Mouse (Mus musculus) stomach, embryonic 16.5 days (tissue): ENCODE measurements around the gene Capn12. TPM values are rescaled to one million over a fixed set of nuclear protein-coding genes. Genes with fewer than 3 reads are reported as not detected.
A peak's percentile ranks its signal among the peaks of the same experiment; 100 is the strongest.

ENCODE experiments used
- ATAC-seq: fragments of 200-750 bp; cut with Nextera tagmentation; 2 replicates; pipeline ENCODE4 v1.8.0; 2017; ENCODE audit warnings: moderate number of reproducible peaks, moderate TSS enrichment; ENCODE audit not compliant: insufficient read depth, low FRiP score
- H3K27ac ChIP-seq: fragments of 300-500 bp; sonication (generic); 2 replicates; pipeline ENCODE4 v1.5.1; 2014; ENCODE audit warnings: low read length
- H3K27me3 ChIP-seq: fragments of 300-500 bp; sonication (generic); 2 replicates; pipeline ENCODE4 v1.6.1; 2014; ENCODE audit warnings: low read length, control low read depth, mixed read lengths; ENCODE audit not compliant: control insufficient read depth, insufficient read depth
- H3K36me3 ChIP-seq: fragments of 300-500 bp; sonication (generic); 2 replicates; pipeline ENCODE4 v1.6.1; 2014; ENCODE audit warnings: low read length; ENCODE audit not compliant: control insufficient read depth, insufficient read depth
- H3K4me1 ChIP-seq: fragments of 300-500 bp; sonication (generic); 2 replicates; pipeline ENCODE4 v1.6.1; 2014; ENCODE audit warnings: low read length, control low read depth, mixed read lengths; ENCODE audit not compliant: control insufficient read depth, insufficient read depth
- H3K4me2 ChIP-seq: fragments of 300-500 bp; sonication (generic); 2 replicates; pipeline ENCODE4 v1.6.1; 2014; ENCODE audit warnings: low read depth, low read length, mixed read lengths
- H3K4me3 ChIP-seq: fragments of 300-500 bp; sonication (generic); replicated peaks from 2 replicates; pipeline ENCODE4 v1.5.1; 2014; ENCODE audit warnings: mild to moderate bottlenecking, low read length
- H3K9ac ChIP-seq: fragments of 300-500 bp; sonication (generic); 2 replicates; pipeline ENCODE4 v1.6.1; 2014; ENCODE audit warnings: low read length
- H3K9me3 ChIP-seq: fragments of 300-500 bp; sonication (generic); replicated peaks from 2 replicates; pipeline ENCODE4 v1.6.1; 2016; ENCODE audit warnings: low read length, control low read depth; ENCODE audit not compliant: control insufficient read depth
- WGBS: fragments of 180-500 bp; shearing (Covaris S2); extraction: QIAGEN DNeasy Blood & Tissue Kit; methylation state at CpG from one replicate; pipeline ENCODE4 v1.1.7; 2014; 5-methylcytosine and 5-hydroxymethylcytosine counted together
- polyA plus RNA-seq: library from polyadenylated mRNA; unstranded; fragments of >200 nt; fragmentation: Nextera tagmentation; extraction: Ambion mirVana; gene quantifications from 2 replicates; pipeline ENCODE4 v1.2.1, GENCODE M21; 2015

Capn12 gene
- polyA plus RNA-seq, 1 experiment from 2014 or later, result 0.59 TPM

DNA sequence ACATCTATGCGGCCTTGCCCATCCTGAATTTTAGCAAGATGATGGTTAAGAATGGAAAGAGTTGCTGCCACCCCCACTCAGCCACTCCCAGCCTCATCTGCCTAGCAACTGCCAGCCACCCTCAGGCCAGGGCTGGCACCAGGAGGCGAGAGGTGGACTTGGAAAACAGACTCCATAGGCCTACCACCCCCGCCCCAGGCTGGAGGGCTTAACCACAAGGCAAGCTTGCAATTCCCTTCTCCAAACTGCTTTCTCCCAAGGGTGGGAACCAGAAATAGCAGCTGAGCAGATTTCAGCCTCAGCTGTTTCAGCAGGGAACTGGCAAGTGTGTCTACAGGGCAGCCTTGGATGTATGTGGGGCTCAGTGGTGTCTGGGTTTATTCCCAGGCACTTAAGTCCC lies 21.6 kb downstream of the Capn12 start:
- no peaks in the 10 kb centered on the region for H3K9me3 ChIP-seq
- H3K4me1 ChIP-seq, result no peaks in the 10 kb centered on the region
- no peak overlapping the region for H3K4me3 ChIP-seq
- H3K9ac ChIP-seq, result no peak overlapping the region
- H3K27ac ChIP-seq, result no peak overlapping the region
- no peak overlapping the region for H3K4me2 ChIP-seq
- WGBS, result 92% methylated on average over 3 of the region's 3 CpGs
- H3K36me3 ChIP-seq, result peaks cover 68% of the 10 kb centered on the region
- no peaks in the 10 kb centered on the region for H3K27me3 ChIP-seq
- ATAC-seq, result no peak

DNA sequence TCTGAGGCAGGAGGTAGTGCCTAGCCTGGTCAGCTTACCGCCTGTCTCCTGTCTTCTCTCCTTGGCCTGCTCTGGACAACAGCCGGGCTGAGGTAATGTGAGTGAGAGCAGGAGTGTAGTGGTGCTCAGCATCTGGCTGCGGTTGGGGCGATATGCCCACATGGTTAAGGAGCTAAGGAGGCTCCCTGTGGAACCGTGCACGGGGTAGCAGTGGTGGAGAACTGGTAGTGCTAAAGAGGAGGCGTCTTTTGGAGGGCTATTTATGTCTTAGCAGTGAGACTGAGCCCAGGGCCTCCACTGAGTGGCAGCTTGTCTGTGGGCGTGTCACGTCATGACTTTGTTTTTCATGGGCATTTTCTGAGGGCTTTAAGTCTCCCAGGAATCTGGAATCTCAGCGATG lies 22.6 kb downstream of the Capn12 start:
- no peaks in the 10 kb centered on the region for H3K9me3 ChIP-seq
- 82% methylated on average over 10 of the region's 10 CpGs for WGBS
- no peak overlapping the region for H3K27ac ChIP-seq
- H3K4me1 ChIP-seq, result no peaks in the 10 kb centered on the region
- H3K27me3 ChIP-seq, result no peaks in the 10 kb centered on the region
- peaks cover 59% of the 10 kb centered on the region for H3K36me3 ChIP-seq
- no peak overlapping the region for H3K4me3 ChIP-seq
- no peak overlapping the region for H3K4me2 ChIP-seq
- no peak for ATAC-seq
- no peak overlapping the region for H3K9ac ChIP-seq

GRCm38 (mm10) chr7:28907195-28907594 lies 26.0 kb downstream of the Capn12 start:
- 91% methylated on average over 5 of the region's 5 CpGs for WGBS
- H3K27ac ChIP-seq, result no peak overlapping the region
- H3K4me3 ChIP-seq, result no peak overlapping the region
- peaks cover 53% of the 10 kb centered on the region for H3K36me3 ChIP-seq
- H3K27me3 ChIP-seq, result no peaks in the 10 kb centered on the region
- H3K4me1 ChIP-seq, result no peaks in the 10 kb centered on the region
- no peak overlapping the region for H3K4me2 ChIP-seq
- no peaks in the 10 kb centered on the region for H3K9me3 ChIP-seq
- ATAC-seq, result no peak
- H3K9ac ChIP-seq, result no peak overlapping the region

DNA sequence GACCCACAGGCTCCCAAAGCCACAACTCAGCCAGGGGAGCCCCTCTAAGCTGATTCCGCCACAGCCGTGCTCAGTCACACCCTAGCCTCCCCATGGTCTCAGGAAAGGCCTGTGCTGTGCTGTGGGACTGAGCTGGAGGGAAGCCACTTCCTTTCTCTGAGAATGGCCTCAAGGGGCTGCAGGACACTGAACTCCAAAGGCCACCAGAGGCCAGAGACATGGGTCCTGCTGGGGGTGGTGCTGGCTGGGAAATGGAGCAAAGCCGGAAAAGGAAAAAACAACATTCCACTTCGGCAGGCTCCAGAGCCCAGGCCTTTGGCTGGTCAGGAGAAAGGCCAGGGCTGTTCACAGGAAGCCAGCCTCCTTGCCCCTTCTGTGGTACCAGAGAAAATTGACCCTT lies 30.4 kb downstream of the Capn12 start:
- 66% methylated on average over 4 of the region's 4 CpGs for WGBS
- H3K27ac ChIP-seq, result peak overlapping the region; percentile 44; the same call in 1 of the 2 replicates
- peak; percentile 67 for ATAC-seq
- H3K27me3 ChIP-seq, result no peaks in the 10 kb centered on the region
- no peak overlapping the region for H3K4me3 ChIP-seq
- no peaks in the 10 kb centered on the region; the same call in 1 of the 2 replicates for H3K4me1 ChIP-seq
- peaks cover 43% of the 10 kb centered on the region for H3K36me3 ChIP-seq
- no peak overlapping the region for H3K9ac ChIP-seq
- no peak overlapping the region for H3K4me2 ChIP-seq
- H3K9me3 ChIP-seq, result no peaks in the 10 kb centered on the region

- Histone ChIP-seq H3K4me3 (no peak overlapping the region), H3K4me1 (peaks cover 13% of the 10 kb centered on the region), H3K9me3 (no peaks in the 10 kb centered on the region), H3K27me3 (no peaks in the 10 kb centered on the region), H3K27ac (no peak overlapping the region), H3K36me3 (peaks cover 38% of the 10 kb centered on the region), H3K4me2 (no peak overlapping the region), H3K9ac (no peak overlapping the region)
- ATAC-seq, result no peak
- WGBS, result 70% methylated on average over 11 of the region's 11 CpGs
Observed at GRCm38 (mm10) chr7:28913171-28913570, 31.9 kb downstream of the Capn12 start.

GRCm38 (mm10) chr7:28916491-28916890 lies 35.3 kb downstream of the Capn12 start:
- H3K9me3 ChIP-seq, result no peaks in the 10 kb centered on the region
- no peak overlapping the region for H3K4me3 ChIP-seq
- no peak overlapping the region for H3K27ac ChIP-seq
- H3K36me3 ChIP-seq, result peaks cover 27% of the 10 kb centered on the region
- no peak for ATAC-seq
- peaks cover 45% of the 10 kb centered on the region for H3K4me1 ChIP-seq
- no peaks in the 10 kb centered on the region for H3K27me3 ChIP-seq
- H3K4me2 ChIP-seq, result no peak overlapping the region
- H3K9ac ChIP-seq, result no peak overlapping the region

- no peak overlapping the region; the same call in 1 of the 2 replicates for H3K9ac ChIP-seq
- peaks cover 24% of the 10 kb centered on the region for H3K36me3 ChIP-seq
- H3K4me2 ChIP-seq, result no peak overlapping the region
- no peaks in the 10 kb centered on the region for H3K9me3 ChIP-seq
- H3K27me3 ChIP-seq, result no peaks in the 10 kb centered on the region
- peaks cover 56% of the 10 kb centered on the region for H3K4me1 ChIP-seq
- 42% methylated on average over 10 of the region's 10 CpGs for WGBS
- H3K4me3 ChIP-seq, result no peak overlapping the region
- H3K27ac ChIP-seq, result peak overlapping the region; percentile 77
- peak; percentile 54; the same call in 1 of the 2 replicates for ATAC-seq
Observed at GRCm38 (mm10) chr7:28917503-28918426, 36.5 kb downstream of the Capn12 start.

- H3K27ac ChIP-seq, result peak overlapping the region; percentile 77
- no peak overlapping the region for H3K4me3 ChIP-seq
- peaks cover 64% of the 10 kb centered on the region for H3K4me1 ChIP-seq
- no peak overlapping the region for H3K9ac ChIP-seq
- H3K27me3 ChIP-seq, result no peaks in the 10 kb centered on the region
- H3K9me3 ChIP-seq, result no peaks in the 10 kb centered on the region
- 44% methylated on average over 8 of the region's 8 CpGs for WGBS
- no peak overlapping the region for H3K4me2 ChIP-seq
- H3K36me3 ChIP-seq, result peaks cover 17% of the 10 kb centered on the region
- no peak for ATAC-seq
Observed at GRCm38 (mm10) chr7:28918540-28918939, 37.3 kb downstream of the Capn12 start.

GRCm38 (mm10) chr7:28919815-28920214 lies 38.6 kb downstream of the Capn12 start:
- peak; percentile 61 for ATAC-seq
- WGBS, result 11% methylated on average over 6 of the region's 6 CpGs
- Histone ChIP-seq H3K4me2 (0 out of 2 replicates have a peak overlapping the region, but pooled peaks have one; percentile 20), H3K27ac (peak overlapping the region; percentile 77), H3K27me3 (no peaks in the 10 kb centered on the region), H3K4me1 (peaks cover 76% of the 10 kb centered on the region), H3K9ac (peak overlapping the region; percentile 34), H3K4me3 (no peak overlapping the region), H3K36me3 (peaks cover 12% of the 10 kb centered on the region), H3K9me3 (no peaks in the 10 kb centered on the region)
